Mouse (Mus musculus): ENCODE results near the gene Olfr681. TPM values are rescaled to one million over a fixed set of nuclear protein-coding genes. Genes with fewer than 3 reads are reported as not detected.

Gene Olfr681
- not detected in 2 replicates for polyA plus RNA-seq (2012; ENCODE audit: low replicate concordance)

GRCm38 (mm10) chr7:105116536-105116935 lies at the start of gene Olfr681:
TSS of gene Olfr681 (plus strand) at chr7:105116836.

GRCm38 (mm10) chr7:105080905-105081304 lies 35.7 kb upstream of the Olfr681 start, which contains the start of gene Olfr679:
TSS of gene Olfr679 (plus strand) at chr7:105081205.

GRCm38 (mm10) chr7:105092717-105093116 lies 23.9 kb upstream of the Olfr681 start, which contains the start of gene Olfr680-ps1:
TSS of gene Olfr680-ps1 (minus strand) at chr7:105092817.

GRCm38 (mm10) chr7:105146912-105147311 lies 30.3 kb downstream of the Olfr681 start, which contains the start of gene Olfr683:
TSS of gene Olfr683 (minus strand) at chr7:105147012.

GRCm38 (mm10) chr7:105163553-105163952 lies 46.9 kb downstream of the Olfr681 start, which contains the start of gene Olfr684:
TSS of gene Olfr684 (minus strand) at chr7:105163653.

Other genes starting within 250 kb of the Olfr681 start
- gene Olfr665, start 238.8 kb upstream of the Olfr681 start, polyA plus RNA-seq (2012; ENCODE audit: low replicate concordance): not detected in 2 replicates
- not detected in 2 replicates for gene Olfr666, start 220.9 kb upstream of the Olfr681 start, polyA plus RNA-seq (2012; ENCODE audit: low replicate concordance)
- not detected in 2 replicates for gene Olfr667, start 195.4 kb upstream of the Olfr681 start, polyA plus RNA-seq (2012; ENCODE audit: low replicate concordance)
- gene Olfr668, start 188.8 kb upstream of the Olfr681 start, polyA plus RNA-seq (2012; ENCODE audit: low replicate concordance): not detected in 2 replicates
- not detected in 2 replicates for gene Olfr669, start 182.6 kb upstream of the Olfr681 start, polyA plus RNA-seq (2012; ENCODE audit: low replicate concordance)
- gene Olfr670, start 154.2 kb upstream of the Olfr681 start, polyA plus RNA-seq (2012; ENCODE audit: low replicate concordance): not detected in 2 replicates
- not detected in 2 replicates for gene Olfr671, start 137.7 kb upstream of the Olfr681 start, polyA plus RNA-seq (2012; ENCODE audit: low replicate concordance)
- not detected in 2 replicates for gene Olfr672, start 114.8 kb upstream of the Olfr681 start, polyA plus RNA-seq (2012; ENCODE audit: low replicate concordance)
- gene Olfr675, start 88.4 kb upstream of the Olfr681 start, polyA plus RNA-seq (2012; ENCODE audit: low replicate concordance): not detected in 2 replicates
- gene Olfr676, start 84.1 kb upstream of the Olfr681 start, polyA plus RNA-seq (2012; ENCODE audit: low replicate concordance): not detected in 2 replicates
- 0.07 TPM in 1 of 2 replicates, not detected in the other for gene Olfr677, start 65.5 kb upstream of the Olfr681 start, polyA plus RNA-seq (2012; ENCODE audit: low replicate concordance)
- not detected in 2 replicates for gene Olfr678, start 52.4 kb upstream of the Olfr681 start, polyA plus RNA-seq (2012; ENCODE audit: low replicate concordance)
- 0.02 TPM in 1 of 2 replicates, not detected in the other for gene Olfr679, start 35.6 kb upstream of the Olfr681 start, polyA plus RNA-seq (2012; ENCODE audit: low replicate concordance)
- not detected in 2 replicates for gene Olfr680-ps1, start 24.0 kb upstream of the Olfr681 start, polyA plus RNA-seq (2012; ENCODE audit: low replicate concordance)
- gene Olfr683, start 30.2 kb downstream of the Olfr681 start, polyA plus RNA-seq (2012; ENCODE audit: low replicate concordance): not detected in 2 replicates
- not detected in 2 replicates for gene Olfr684, start 46.8 kb downstream of the Olfr681 start, polyA plus RNA-seq (2012; ENCODE audit: low replicate concordance)
- 0.21 TPM in 1 of 2 replicates, not detected in the other for gene Olfr685, start 69.2 kb downstream of the Olfr681 start, polyA plus RNA-seq (2012; ENCODE audit: low replicate concordance)
- not detected in 2 replicates for gene Olfr686, start 90.6 kb downstream of the Olfr681 start, polyA plus RNA-seq (2012; ENCODE audit: low replicate concordance)
- not detected in 2 replicates for gene Olfr688, start 171.3 kb downstream of the Olfr681 start, polyA plus RNA-seq (2012; ENCODE audit: low replicate concordance)
- gene Olfr689, start 194.3 kb downstream of the Olfr681 start, polyA plus RNA-seq (2012; ENCODE audit: low replicate concordance): not detected in 2 replicates
- gene Olfr690, start 217.3 kb downstream of the Olfr681 start, polyA plus RNA-seq (2012; ENCODE audit: low replicate concordance): not detected in 2 replicates
- gene Olfr691, start 225.4 kb downstream of the Olfr681 start, polyA plus RNA-seq (2012; ENCODE audit: low replicate concordance): not detected in 2 replicates

Data from hematopoietic multipotent progenitor cell, adult 10-12 weeks (in vitro differentiated cells).